Mouse (Mus musculus): ENCODE results near the gene Gm21477.
"Not testable (repeated sequence)": the region's sequence is repeated elsewhere in the genome, so short reads cannot be mapped to it uniquely, and the experiment has no call there.

Gene Gm21477

DNA sequence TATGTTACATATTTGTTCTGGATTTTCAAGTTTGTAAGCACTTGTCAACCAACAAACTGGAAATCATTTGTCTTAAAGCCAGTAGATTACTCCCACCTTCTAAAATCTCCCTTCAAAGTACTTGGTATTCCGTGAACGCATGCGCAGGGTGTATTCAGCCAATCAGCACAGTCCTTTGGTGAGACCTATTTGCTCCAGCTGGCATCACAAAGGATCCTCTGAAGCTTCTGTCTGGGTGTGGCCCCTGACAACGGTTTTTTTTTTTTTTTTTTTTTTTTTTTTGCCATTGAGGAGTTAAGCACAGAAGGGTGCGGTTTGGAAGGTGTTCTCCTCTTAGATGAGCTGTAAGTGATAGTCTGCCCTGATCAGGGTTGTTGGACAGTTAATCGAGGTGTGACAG, at the start of gene Gm21477:
TSS of gene Gm21477 (plus strand) at position 301 of the 400 bp plus-strand sequence.
- DNase-seq = not testable (repeated sequence)

All from right cerebral cortex, postnatal 4 days (tissue).